Mouse (Mus musculus) megakaryocyte, embryonic 14.5 days (primary cell): ENCODE measurements around the gene Gnaz.

ENCODE experiments used
- FLI1 ChIP-seq: IDR thresholded peaks from 2 replicates; pipeline ENCODE4 v1.6.1; 2012; ENCODE audit warnings: low read length, inconsistent platforms, mixed read lengths
- GATA1 ChIP-seq: IDR thresholded peaks from 3 replicates; pipeline ENCODE4 v1.6.1; 2012; ENCODE audit warnings: mixed read lengths, low read length, inconsistent platforms, borderline replicate concordance

DNA sequence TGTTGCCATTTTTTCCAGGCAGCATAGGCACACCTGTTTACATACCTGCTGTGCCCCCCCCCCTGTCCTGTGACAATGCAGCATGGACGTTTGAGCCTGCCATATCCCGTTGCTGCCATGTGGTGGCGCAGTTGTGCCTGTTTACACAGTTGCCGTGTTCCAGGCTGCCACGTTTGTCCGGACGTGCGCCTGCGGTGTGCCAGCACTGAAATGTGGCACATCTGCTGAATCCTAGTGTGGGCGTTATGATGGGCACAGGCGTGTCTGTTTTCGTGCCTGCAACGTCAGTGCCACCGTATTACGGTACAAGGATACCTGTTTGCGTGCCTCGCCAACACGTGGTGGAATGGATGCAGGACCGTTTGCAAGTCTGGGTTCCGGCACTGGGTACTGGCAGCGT, 41.7 kb upstream of the Gnaz start:
- no peak for TF ChIP-seq GATA1
- TF ChIP-seq FLI1: no peak
